Mouse (Mus musculus): ENCODE results near the gene Atg9a.

Atg9a gene

GRCm38 (mm10) chr1:75133421-75134207, 58.4 kb downstream of the Atg9a start, which contains the start of gene Slc23a3:
TSS of gene Slc23a3 (minus strand) at chr1:75133890.
- in situ Hi-C loops (cut with MboI, MseI): loop anchor here in 1 of 2 experiments (5.0 to 10.0 kb wide), 2 partner anchors 316 to 799 kb away; no protein-coding TSS in a partner anchor
